Mouse (Mus musculus): Measurements from ENCODE around the gene Txnrd1. TPM values are rescaled to one million over a fixed set of nuclear protein-coding genes. Genes with fewer than 3 reads are reported as not detected.

Gene Txnrd1
- polyA plus RNA-seq, 1 experiment from 2014 or later = 170 TPM

GRCm38 (mm10) chr10:82887354-82887753, 53.6 kb downstream of the Txnrd1 start:
- Histone ChIP-seq H3K9ac (ENCODE audit: low read length) (no peak overlapping the region), H3K4me2 (ENCODE audit: low read depth, severe bottlenecking) (no peak overlapping the region), H3K4me3 (ENCODE audit: low read depth, low read length) (no peak overlapping the region), H3K4me1 (ENCODE audit: control insufficient read depth, insufficient read depth, low read length) (no peaks in the 10 kb centered on the region), H3K36me3 (ENCODE audit: control insufficient read depth, insufficient read depth, low read length) (peaks cover 23% of the 10 kb centered on the region), H3K9me3 (ENCODE audit: control insufficient read depth, low read length) (no peaks in the 10 kb centered on the region), H3K27ac (replicated peaks; ENCODE audit: low read depth, low read length) (no peak overlapping the region), H3K27me3 (ENCODE audit: control insufficient read depth, insufficient read depth, low read length) (no peaks in the 10 kb centered on the region)
- ATAC-seq (ENCODE audit: insufficient number of reproducible peaks, low FRiP score, low TSS enrichment, low read depth) (no peak), DNase-seq (ENCODE audit: low spot score) (no peak)
- WGBS = 95% methylated on average over 6 of the region's 6 CpGs

DNA sequence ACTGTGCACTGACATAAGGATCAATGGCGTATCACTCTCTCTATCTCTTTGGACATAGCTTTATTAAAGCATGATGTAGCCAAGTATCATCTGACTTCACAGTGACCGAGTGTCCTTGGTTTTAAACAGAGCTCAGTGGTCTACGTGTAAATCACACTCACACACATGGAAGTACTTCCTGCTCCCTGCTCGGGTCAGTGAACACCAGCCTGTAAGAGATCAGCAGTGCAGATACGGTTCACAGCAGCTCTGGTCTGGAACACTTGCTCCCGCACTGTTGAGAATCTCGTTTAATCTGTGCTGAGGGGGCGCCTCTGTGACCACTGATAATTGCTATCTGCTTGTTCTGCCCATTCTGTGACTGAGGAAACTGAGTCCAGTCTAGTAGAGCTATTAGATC, 54.8 kb downstream of the Txnrd1 start:
- H3K9me3 ChIP-seq (ENCODE audit: control insufficient read depth, low read length) = no peaks in the 10 kb centered on the region
- DNase-seq (ENCODE audit: low spot score) (no peak), ATAC-seq (ENCODE audit: insufficient number of reproducible peaks, low FRiP score, low TSS enrichment, low read depth) (no peak)
- no peaks in the 10 kb centered on the region for H3K4me1 ChIP-seq (ENCODE audit: control insufficient read depth, insufficient read depth, low read length)
- H3K27ac ChIP-seq (replicated peaks; ENCODE audit: low read depth, low read length) = no peak overlapping the region
- 88% methylated on average over 8 of the region's 8 CpGs for WGBS
- H3K9ac ChIP-seq (ENCODE audit: low read length) = no peak overlapping the region
- no peak overlapping the region for H3K4me2 ChIP-seq (ENCODE audit: low read depth, severe bottlenecking)
- H3K36me3 ChIP-seq (ENCODE audit: control insufficient read depth, insufficient read depth, low read length) = peaks cover 19% of the 10 kb centered on the region
- no peaks in the 10 kb centered on the region for H3K27me3 ChIP-seq (ENCODE audit: control insufficient read depth, insufficient read depth, low read length)
- no peak overlapping the region for H3K4me3 ChIP-seq (ENCODE audit: low read depth, low read length)

DNA sequence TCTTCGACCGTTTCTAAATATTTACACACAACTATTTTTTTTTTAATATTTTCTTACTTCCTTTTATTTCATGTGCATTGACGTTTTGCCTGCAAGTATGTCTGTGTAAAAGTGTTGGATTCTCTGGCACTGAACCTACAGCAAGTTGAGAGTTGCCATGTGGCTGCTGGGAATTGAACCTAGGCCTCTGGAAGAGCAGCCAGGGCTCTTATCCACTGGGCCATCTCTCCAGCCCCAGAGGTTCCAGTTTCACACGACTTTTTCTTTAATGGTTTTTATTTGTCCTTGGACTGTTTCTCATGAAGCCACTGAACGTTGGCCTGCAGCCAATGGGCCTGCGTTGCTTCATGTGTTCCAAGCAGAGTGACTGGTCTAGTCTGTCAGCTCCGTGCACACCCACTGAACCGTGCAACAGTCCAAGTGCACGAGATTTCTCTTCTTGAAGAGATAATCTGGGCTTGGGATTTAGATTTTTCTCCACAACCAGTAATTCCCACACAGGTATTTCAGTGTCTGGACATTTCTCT, 55.8 kb downstream of the Txnrd1 start:
- 91% methylated on average over 9 of the region's 9 CpGs for WGBS
- no peaks in the 10 kb centered on the region for H3K4me1 ChIP-seq (ENCODE audit: control insufficient read depth, insufficient read depth, low read length)
- H3K9me3 ChIP-seq (ENCODE audit: control insufficient read depth, low read length) = no peaks in the 10 kb centered on the region
- ATAC-seq (ENCODE audit: insufficient number of reproducible peaks, low FRiP score, low TSS enrichment, low read depth) (no peak), DNase-seq (ENCODE audit: low spot score) (no peak)
- no peak overlapping the region for H3K27ac ChIP-seq (replicated peaks; ENCODE audit: low read depth, low read length)
- H3K4me2 ChIP-seq (ENCODE audit: low read depth, severe bottlenecking) = no peak overlapping the region
- H3K27me3 ChIP-seq (ENCODE audit: control insufficient read depth, insufficient read depth, low read length) = no peaks in the 10 kb centered on the region
- H3K9ac ChIP-seq (ENCODE audit: low read length) = no peak overlapping the region
- H3K4me3 ChIP-seq (ENCODE audit: low read depth, low read length) = no peak overlapping the region
- peaks cover 18% of the 10 kb centered on the region for H3K36me3 ChIP-seq (ENCODE audit: control insufficient read depth, insufficient read depth, low read length)

DNA sequence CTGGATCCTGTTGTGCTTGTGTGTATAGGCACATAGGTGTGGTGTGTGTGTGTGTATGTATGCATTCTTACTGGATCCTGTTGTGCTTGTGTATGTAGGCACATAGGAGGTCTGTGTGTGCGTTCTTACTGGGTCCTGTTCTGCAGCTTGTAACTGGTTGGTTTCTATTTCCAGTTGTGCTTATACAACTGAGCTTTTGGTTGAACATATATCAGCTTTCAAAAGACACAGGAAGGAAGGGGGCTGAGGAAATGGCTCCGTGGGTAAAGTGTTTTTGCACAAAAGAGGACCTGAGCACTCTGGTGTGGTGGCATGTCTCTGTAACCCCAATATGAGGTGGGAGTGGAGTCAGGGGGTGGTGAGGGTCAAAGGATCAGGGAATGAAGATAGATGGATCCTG, 57.2 kb downstream of the Txnrd1 start:
- Histone ChIP-seq H3K27me3 (ENCODE audit: control insufficient read depth, insufficient read depth, low read length) (no peaks in the 10 kb centered on the region), H3K27ac (replicated peaks; ENCODE audit: low read depth, low read length) (no peak overlapping the region), H3K4me2 (ENCODE audit: low read depth, severe bottlenecking) (no peak overlapping the region), H3K36me3 (ENCODE audit: control insufficient read depth, insufficient read depth, low read length) (peaks cover 20% of the 10 kb centered on the region), H3K4me3 (ENCODE audit: low read depth, low read length) (no peak overlapping the region), H3K4me1 (ENCODE audit: control insufficient read depth, insufficient read depth, low read length) (no peaks in the 10 kb centered on the region), H3K9me3 (ENCODE audit: control insufficient read depth, low read length) (no peaks in the 10 kb centered on the region), H3K9ac (ENCODE audit: low read length) (no peak overlapping the region)
- ATAC-seq (ENCODE audit: insufficient number of reproducible peaks, low FRiP score, low TSS enrichment, low read depth) (no peak), DNase-seq (ENCODE audit: low spot score) (no peak)
- WGBS = 87% methylated on average over 2 of the region's 2 CpGs

- Histone ChIP-seq H3K36me3 (ENCODE audit: control insufficient read depth, insufficient read depth, low read length) (peaks cover 25% of the 10 kb centered on the region), H3K9ac (ENCODE audit: low read length) (no peak overlapping the region), H3K4me3 (ENCODE audit: low read depth, low read length) (no peak overlapping the region), H3K27ac (replicated peaks; ENCODE audit: low read depth, low read length) (no peak overlapping the region), H3K27me3 (ENCODE audit: control insufficient read depth, insufficient read depth, low read length) (no peaks in the 10 kb centered on the region), H3K4me2 (ENCODE audit: low read depth, severe bottlenecking) (no peak overlapping the region), H3K9me3 (ENCODE audit: control insufficient read depth, low read length) (no peaks in the 10 kb centered on the region), H3K4me1 (ENCODE audit: control insufficient read depth, insufficient read depth, low read length) (no peaks in the 10 kb centered on the region)
- 91% methylated on average over 7 of the region's 7 CpGs for WGBS
- DNase-seq (ENCODE audit: low spot score) (no peak), ATAC-seq (ENCODE audit: insufficient number of reproducible peaks, low FRiP score, low TSS enrichment, low read depth) (no peak)
These were observed 57.7 kb downstream of the Txnrd1 start for GRCm38 (mm10) chr10:82891427-82891826.

DNA sequence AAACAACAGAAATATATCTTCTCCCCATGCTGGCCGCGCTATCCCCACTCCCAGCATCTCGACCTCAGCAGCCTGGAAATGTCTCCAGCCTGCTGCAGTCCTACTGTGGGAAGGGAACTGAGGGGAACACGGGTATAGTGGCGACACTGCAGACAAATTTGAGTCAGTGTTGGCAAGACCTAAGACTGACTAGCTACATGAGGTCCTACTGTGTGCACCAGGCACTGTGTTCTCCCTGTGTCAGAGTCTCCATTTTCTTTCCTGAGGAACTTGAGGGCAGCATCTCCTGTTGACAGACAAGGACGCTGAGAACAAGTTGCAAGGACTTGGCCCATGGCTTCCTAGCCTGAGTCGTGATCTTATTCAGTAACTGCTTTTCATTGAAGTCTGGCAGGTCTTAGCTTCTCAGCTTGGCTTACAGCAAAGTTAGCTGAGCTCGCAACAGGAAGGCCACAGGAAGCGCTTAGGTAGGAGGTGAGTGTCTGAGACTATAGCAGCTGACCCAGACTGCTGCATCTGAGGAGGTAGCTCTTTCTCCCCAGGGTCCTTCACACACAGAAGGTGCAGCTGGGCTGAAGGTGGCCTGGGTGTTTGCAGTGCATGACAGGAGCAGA, 58.8 kb downstream of the Txnrd1 start:
- 88% methylated on average over 9 of the region's 9 CpGs for WGBS
- no peak overlapping the region for H3K4me2 ChIP-seq (ENCODE audit: low read depth, severe bottlenecking)
- no peaks in the 10 kb centered on the region for H3K27me3 ChIP-seq (ENCODE audit: control insufficient read depth, insufficient read depth, low read length)
- DNase-seq (ENCODE audit: low spot score) = no peak
- H3K36me3 ChIP-seq (ENCODE audit: control insufficient read depth, insufficient read depth, low read length) = peaks cover 22% of the 10 kb centered on the region; the same call in 1 of the 2 replicates
- no peaks in the 10 kb centered on the region for H3K9me3 ChIP-seq (ENCODE audit: control insufficient read depth, low read length)
- H3K9ac ChIP-seq (ENCODE audit: low read length) = no peak overlapping the region
- H3K4me1 ChIP-seq (ENCODE audit: control insufficient read depth, insufficient read depth, low read length) = no peaks in the 10 kb centered on the region
- no peak overlapping the region for H3K4me3 ChIP-seq (ENCODE audit: low read depth, low read length)
- no peak for ATAC-seq (ENCODE audit: insufficient number of reproducible peaks, low FRiP score, low TSS enrichment, low read depth)
- H3K27ac ChIP-seq (replicated peaks; ENCODE audit: low read depth, low read length) = no peak overlapping the region

DNA sequence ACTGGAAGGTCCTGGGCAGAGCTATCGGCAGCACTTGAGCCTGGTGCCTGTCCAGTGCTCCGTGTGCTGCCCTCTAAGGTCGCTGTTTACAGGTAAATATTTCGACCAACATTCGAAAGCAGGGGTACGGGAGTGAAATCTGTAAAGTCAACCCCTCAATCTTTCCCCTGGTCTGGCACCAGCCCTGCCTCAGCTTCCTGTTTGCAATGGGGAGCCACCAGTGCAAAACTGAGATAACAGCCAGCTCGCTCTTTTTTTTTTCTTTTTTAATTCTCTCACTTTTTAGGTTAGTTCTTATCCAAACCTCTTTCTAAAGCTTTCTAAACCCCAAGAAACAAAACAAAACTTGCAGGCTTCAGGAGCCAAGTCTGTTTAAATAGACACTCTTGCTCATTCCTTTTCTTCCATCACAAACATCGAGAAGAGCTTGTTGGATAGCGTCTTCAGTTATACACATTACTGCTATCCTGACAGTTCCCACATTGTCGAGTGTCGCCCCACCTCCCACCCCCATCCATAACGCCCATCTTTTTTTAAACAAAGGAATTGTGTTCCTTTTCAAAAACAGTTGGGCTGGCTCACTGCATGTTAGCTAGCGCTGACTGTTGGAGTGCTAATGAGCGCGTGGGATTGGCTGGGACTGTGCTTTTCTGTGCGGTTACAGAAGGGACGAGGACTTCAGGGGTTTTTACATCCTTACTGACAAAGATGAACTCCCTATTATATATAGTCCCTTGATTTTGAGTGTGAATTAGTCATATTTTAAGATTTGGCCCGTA, 60.3 kb downstream of the Txnrd1 start:
- WGBS = 91% methylated on average over 18 of the region's 18 CpGs
- DNase-seq (ENCODE audit: low spot score) = no peak
- no peak overlapping the region for H3K4me2 ChIP-seq (ENCODE audit: low read depth, severe bottlenecking)
- no peaks in the 10 kb centered on the region for H3K27me3 ChIP-seq (ENCODE audit: control insufficient read depth, insufficient read depth, low read length)
- no peak overlapping the region for H3K4me3 ChIP-seq (ENCODE audit: low read depth, low read length)
- H3K27ac ChIP-seq (replicated peaks; ENCODE audit: low read depth, low read length) = no peak overlapping the region
- ATAC-seq (ENCODE audit: insufficient number of reproducible peaks, low FRiP score, low TSS enrichment, low read depth) = no peak
- no peaks in the 10 kb centered on the region for H3K4me1 ChIP-seq (ENCODE audit: control insufficient read depth, insufficient read depth, low read length)
- H3K9ac ChIP-seq (ENCODE audit: low read length) = no peak overlapping the region
- H3K9me3 ChIP-seq (ENCODE audit: control insufficient read depth, low read length) = no peaks in the 10 kb centered on the region
- H3K36me3 ChIP-seq (ENCODE audit: control insufficient read depth, insufficient read depth, low read length) = peaks cover 22% of the 10 kb centered on the region; the same call in 1 of the 2 replicates

- 93% methylated on average over 13 of the region's 13 CpGs for WGBS
- Histone ChIP-seq H3K4me1 (ENCODE audit: control insufficient read depth, insufficient read depth, low read length) (0 out of 2 replicates have a peak, but pooled peaks cover 5% of the 10 kb centered on the region), H3K27ac (replicated peaks; ENCODE audit: low read depth, low read length) (no peak overlapping the region), H3K4me2 (ENCODE audit: low read depth, severe bottlenecking) (no peak overlapping the region), H3K36me3 (ENCODE audit: control insufficient read depth, insufficient read depth, low read length) (peaks cover 12% of the 10 kb centered on the region; the same call in 1 of the 2 replicates), H3K9me3 (ENCODE audit: control insufficient read depth, low read length) (no peaks in the 10 kb centered on the region), H3K4me3 (ENCODE audit: low read depth, low read length) (no peak overlapping the region), H3K27me3 (ENCODE audit: control insufficient read depth, insufficient read depth, low read length) (no peaks in the 10 kb centered on the region), H3K9ac (ENCODE audit: low read length) (no peak overlapping the region)
- DNase-seq (ENCODE audit: low spot score) (no peak), ATAC-seq (ENCODE audit: insufficient number of reproducible peaks, low FRiP score, low TSS enrichment, low read depth) (no peak)
These were observed 64.2 kb downstream of the Txnrd1 start for GRCm38 (mm10) chr10:82897936-82898335.
